Mouse (Mus musculus): ENCODE data around the gene Napa. TPM values are rescaled to one million over a fixed set of nuclear protein-coding genes. Genes with fewer than 3 reads are reported as not detected.

The Napa gene
- polyA plus RNA-seq (2012; ENCODE audit: insufficient read depth, insufficient read length, missing spikeins), result 132 and 141 TPM in 2 replicates

GRCm38 (mm10) chr7:16098021-16099017 lies at the start of gene Napa:
TSS of gene Napa (plus strand) at chr7:16098458.
- Histone ChIP-seq H3K27ac (replicated peaks; ENCODE audit: low read depth, low read length) (peak within 1 kb of the TSS; percentile 83), H3K4me1 (ENCODE audit: control insufficient read depth, insufficient read depth, insufficient read length, low read length) (peaks cover 5% of the 10 kb centered on the region), H3K4me3 (ENCODE audit: insufficient read depth, low read depth, low read length) (peak within 1 kb of the TSS; percentile 81)

- Histone ChIP-seq H3K4me1 (ENCODE audit: control insufficient read depth, insufficient read depth, insufficient read length, low read length) (peaks cover 18% of the 10 kb centered on the region), H3K4me3 (ENCODE audit: insufficient read depth, low read depth, low read length) (peak overlapping the region; percentile 68)
Observed at GRCm38 (mm10) chr7:16048675-16049575, 49.3 kb upstream of the Napa start.

GRCm38 (mm10) chr7:16049576-16049915 lies 48.7 kb upstream of the Napa start:
- H3K4me1 ChIP-seq (ENCODE audit: control insufficient read depth, insufficient read depth, insufficient read length, low read length), result peaks cover 14% of the 10 kb centered on the region
- peak overlapping the region; percentile 68 for H3K4me3 ChIP-seq (ENCODE audit: insufficient read depth, low read depth, low read length)
- H3K27ac ChIP-seq (replicated peaks; ENCODE audit: low read depth, low read length), result peak overlapping the region; percentile 49

More at GRCm38 (mm10) chr7:16048675-16049575, 49.3 kb upstream of the Napa start:
- H3K27ac ChIP-seq (replicated peaks; ENCODE audit: low read depth, low read length), result peak overlapping the region; percentile 49

- Histone ChIP-seq H3K4me3 (ENCODE audit: insufficient read depth, low read depth, low read length) (0 out of 2 replicates have a peak overlapping the region, but pooled peaks have one; percentile 68), H3K4me1 (ENCODE audit: control insufficient read depth, insufficient read depth, insufficient read length, low read length) (peaks cover 4% of the 10 kb centered on the region), H3K27ac (replicated peaks; ENCODE audit: low read depth, low read length) (peak overlapping the region; percentile 49; the same call in 1 of the 2 replicates)
Observed at GRCm38 (mm10) chr7:16050600-16050999, 47.7 kb upstream of the Napa start.

GRCm38 (mm10) chr7:16051883-16052595 lies 46.2 kb upstream of the Napa start:
- H3K4me1 ChIP-seq (ENCODE audit: control insufficient read depth, insufficient read depth, insufficient read length, low read length), result no peaks in the 10 kb centered on the region; the same call in 1 of the 2 replicates
- H3K27ac ChIP-seq (replicated peaks; ENCODE audit: low read depth, low read length), result peak overlapping the region; percentile 55
- peak overlapping the region; percentile 75 for H3K4me3 ChIP-seq (ENCODE audit: insufficient read depth, low read depth, low read length)

GRCm38 (mm10) chr7:16052684-16053083 lies 45.6 kb upstream of the Napa start:
- peak overlapping the region; percentile 75 for H3K4me3 ChIP-seq (ENCODE audit: insufficient read depth, low read depth, low read length)
- H3K27ac ChIP-seq (replicated peaks; ENCODE audit: low read depth, low read length), result peak overlapping the region; percentile 55
- no peaks in the 10 kb centered on the region; the same call in 1 of the 2 replicates for H3K4me1 ChIP-seq (ENCODE audit: control insufficient read depth, insufficient read depth, insufficient read length, low read length)

GRCm38 (mm10) chr7:16053105-16053504 lies 45.2 kb upstream of the Napa start:
- H3K4me3 ChIP-seq (ENCODE audit: insufficient read depth, low read depth, low read length), result peak overlapping the region; percentile 34
- no peak overlapping the region for H3K27ac ChIP-seq (replicated peaks; ENCODE audit: low read depth, low read length)
- no peaks in the 10 kb centered on the region; the same call in 1 of the 2 replicates for H3K4me1 ChIP-seq (ENCODE audit: control insufficient read depth, insufficient read depth, insufficient read length, low read length)

GRCm38 (mm10) chr7:16054966-16055365 lies 43.3 kb upstream of the Napa start:
- H3K27ac ChIP-seq (replicated peaks; ENCODE audit: low read depth, low read length), result no peak overlapping the region
- no peak overlapping the region for H3K4me3 ChIP-seq (ENCODE audit: insufficient read depth, low read depth, low read length)
- H3K4me1 ChIP-seq (ENCODE audit: control insufficient read depth, insufficient read depth, insufficient read length, low read length), result no peaks in the 10 kb centered on the region

- Histone ChIP-seq H3K27ac (replicated peaks; ENCODE audit: low read depth, low read length) (no peak overlapping the region), H3K4me1 (ENCODE audit: control insufficient read depth, insufficient read depth, insufficient read length, low read length) (no peaks in the 10 kb centered on the region), H3K4me3 (ENCODE audit: insufficient read depth, low read depth, low read length) (no peak overlapping the region)
Observed at GRCm38 (mm10) chr7:16055665-16056064, 42.6 kb upstream of the Napa start.

- H3K4me1 ChIP-seq (ENCODE audit: control insufficient read depth, insufficient read depth, insufficient read length, low read length), result no peaks in the 10 kb centered on the region
- no peak overlapping the region for H3K27ac ChIP-seq (replicated peaks; ENCODE audit: low read depth, low read length)
- no peak overlapping the region for H3K4me3 ChIP-seq (ENCODE audit: insufficient read depth, low read depth, low read length)
Observed at GRCm38 (mm10) chr7:16056459-16057135, 41.7 kb upstream of the Napa start.

GRCm38 (mm10) chr7:16057136-16057534 lies 41.1 kb upstream of the Napa start:
- Histone ChIP-seq H3K4me1 (ENCODE audit: control insufficient read depth, insufficient read depth, insufficient read length, low read length) (no peaks in the 10 kb centered on the region), H3K27ac (replicated peaks; ENCODE audit: low read depth, low read length) (no peak overlapping the region), H3K4me3 (ENCODE audit: insufficient read depth, low read depth, low read length) (no peak overlapping the region)

GRCm38 (mm10) chr7:16061219-16062098 lies 36.8 kb upstream of the Napa start, which contains the start of gene Zfp541:
TSS of gene Zfp541 (plus strand) at chr7:16061814.
- Histone ChIP-seq H3K4me1 (ENCODE audit: control insufficient read depth, insufficient read depth, insufficient read length, low read length) (no peaks in the 10 kb centered on the region), H3K27ac (replicated peaks; ENCODE audit: low read depth, low read length) (no peak within 1 kb of the TSS), H3K4me3 (ENCODE audit: insufficient read depth, low read depth, low read length) (no peak within 1 kb of the TSS)

- Histone ChIP-seq H3K4me3 (ENCODE audit: insufficient read depth, low read depth, low read length) (no peak overlapping the region), H3K4me1 (ENCODE audit: control insufficient read depth, insufficient read depth, insufficient read length, low read length) (no peaks in the 10 kb centered on the region), H3K27ac (replicated peaks; ENCODE audit: low read depth, low read length) (no peak overlapping the region)
Observed at GRCm38 (mm10) chr7:16062099-16062420, 36.2 kb upstream of the Napa start.
